Mouse (Mus musculus): ENCODE results near the gene Ttc21a. TPM values are rescaled to one million over a fixed set of nuclear protein-coding genes. Genes with fewer than 3 reads are reported as not detected.

The Ttc21a gene
- 0.04 and 0.15 TPM in 2 replicates for polyA plus RNA-seq (2015; fragmentation: Nextera tagmentation; extraction: Ambion mirVana)

DNA sequence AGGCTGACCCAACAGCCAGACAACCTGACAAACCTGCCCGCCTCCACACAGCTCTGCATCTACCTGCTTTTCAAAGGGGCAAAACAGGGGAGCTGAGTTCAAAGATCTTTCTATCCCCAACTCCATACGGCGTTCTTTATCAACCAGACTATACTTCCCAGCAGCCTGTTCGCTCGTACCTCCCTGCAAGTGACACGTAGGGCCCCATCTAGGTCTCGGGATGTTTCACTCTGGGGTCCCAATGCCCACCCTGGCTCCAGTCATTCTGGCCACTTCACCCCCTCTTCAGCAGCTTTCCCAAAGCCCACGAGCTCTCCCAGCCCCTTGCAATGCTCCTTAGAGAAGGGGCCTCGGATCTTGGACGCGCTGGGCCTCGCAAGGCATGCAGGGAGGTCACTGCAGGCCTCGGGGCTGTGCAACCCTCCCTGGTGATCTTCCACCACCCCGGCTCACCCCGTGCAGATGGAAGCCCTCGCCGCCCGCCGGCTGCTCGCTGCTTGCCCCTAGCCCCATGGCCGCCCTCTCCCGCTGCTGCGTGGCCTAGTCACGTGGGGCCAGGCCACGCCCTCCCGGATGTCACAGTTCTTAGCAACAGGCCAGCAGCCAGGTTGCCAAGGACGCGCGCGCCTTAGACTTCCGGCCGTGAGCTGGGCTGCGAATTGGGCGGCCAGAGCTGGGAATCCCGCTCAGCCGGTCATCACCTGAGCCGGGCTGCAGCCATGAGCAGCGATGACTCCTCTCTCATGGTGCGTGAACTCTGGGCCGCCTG lies at the start of gene Ttc21a, which contains the start of gene Gorasp1:
Gene Ttc21a (plus strand): TSS at position 602 of the 769 bp plus-strand sequence.
Gene Gorasp1 (minus strand): TSS at position 561 of the 769 bp plus-strand sequence.
- WGBS, result 4% methylated on average over 40 of the region's 40 CpGs
- Histone ChIP-seq H3K27me3 (ENCODE audit: control insufficient read depth, insufficient read depth, low read length) (no peaks in the 10 kb centered on the region), H3K9me3 (replicated peaks; ENCODE audit: control insufficient read depth, low read length) (no peaks in the 10 kb centered on the region), H3K4me1 (ENCODE audit: control insufficient read depth, insufficient read depth, low read length) (peaks cover 11% of the 10 kb centered on the region; the same call in 1 of the 2 replicates), H3K9ac (ENCODE audit: low read length) (peak within 1 kb of the TSS; percentile 96), H3K4me2 (ENCODE audit: low read depth, low read length) (peak within 1 kb of the TSS; percentile 80), H3K4me3 (replicated peaks; ENCODE audit: low read length) (peak within 1 kb of the TSS; percentile 84), H3K27ac (ENCODE audit: low read length) (peak within 1 kb of the TSS; percentile 82), H3K36me3 (ENCODE audit: control insufficient read depth, insufficient read depth, low read length) (no peaks in the 10 kb centered on the region)
- ATAC-seq (ENCODE audit: insufficient read depth, low FRiP score), result peak; percentile 94

DNA sequence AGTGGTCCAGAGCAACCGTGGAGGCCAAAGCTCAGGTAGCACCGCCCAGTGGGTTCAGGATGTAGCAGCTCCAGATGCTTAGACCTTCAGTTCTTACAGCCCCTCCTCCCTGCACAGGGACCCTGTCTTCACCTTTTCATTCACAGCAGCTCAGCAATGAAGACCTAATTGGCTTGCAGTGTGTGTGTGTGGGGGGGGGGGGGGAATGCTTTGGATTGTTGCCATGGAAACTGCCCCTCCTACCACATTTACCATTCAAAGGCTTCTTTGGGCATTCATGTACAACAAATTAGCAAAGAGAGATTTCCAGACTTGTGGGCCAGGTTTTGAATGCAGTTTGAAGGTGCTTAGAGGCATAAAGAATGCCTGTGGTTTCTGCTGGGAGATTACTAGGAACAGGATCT lies 48.6 kb upstream of the Ttc21a start:
- H3K4me2 ChIP-seq (ENCODE audit: low read depth, low read length), result no peak overlapping the region
- H3K4me3 ChIP-seq (replicated peaks; ENCODE audit: low read length), result no peak overlapping the region
- H3K4me1 ChIP-seq (ENCODE audit: control insufficient read depth, insufficient read depth, low read length), result no peaks in the 10 kb centered on the region
- no peaks in the 10 kb centered on the region for H3K36me3 ChIP-seq (ENCODE audit: control insufficient read depth, insufficient read depth, low read length)
- H3K27ac ChIP-seq (ENCODE audit: low read length), result no peak overlapping the region
- no peaks in the 10 kb centered on the region for H3K9me3 ChIP-seq (replicated peaks; ENCODE audit: control insufficient read depth, low read length)
- no peak overlapping the region for H3K9ac ChIP-seq (ENCODE audit: low read length)
- WGBS, result 67% methylated on average over 2 of the region's 2 CpGs
- no peak for ATAC-seq (ENCODE audit: insufficient read depth, low FRiP score)
- H3K27me3 ChIP-seq (ENCODE audit: control insufficient read depth, insufficient read depth, low read length), result no peaks in the 10 kb centered on the region

DNA sequence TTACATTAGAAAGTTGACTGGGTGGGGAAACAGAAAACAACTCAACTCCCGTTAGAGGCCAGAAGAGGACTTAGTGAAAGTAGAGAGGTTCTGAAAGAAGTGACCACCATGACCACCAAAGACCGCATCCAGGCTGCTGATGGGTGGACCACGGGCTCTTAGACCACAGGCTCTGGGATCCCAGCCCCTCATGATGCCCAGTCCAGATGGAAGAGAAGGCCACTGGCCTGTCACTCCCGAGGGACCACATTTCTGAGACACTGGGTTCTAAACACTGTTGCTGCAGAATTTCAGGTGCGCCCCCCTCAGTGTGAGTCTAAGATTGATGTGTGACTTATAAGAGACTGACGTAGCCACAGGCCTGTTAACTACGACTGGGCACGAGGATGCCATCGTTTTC lies 48.0 kb upstream of the Ttc21a start:
- peaks cover 5% of the 10 kb centered on the region for H3K4me1 ChIP-seq (ENCODE audit: control insufficient read depth, insufficient read depth, low read length)
- H3K27ac ChIP-seq (ENCODE audit: low read length), result no peak overlapping the region
- ATAC-seq (ENCODE audit: insufficient read depth, low FRiP score), result no peak
- no peak overlapping the region for H3K9ac ChIP-seq (ENCODE audit: low read length)
- H3K27me3 ChIP-seq (ENCODE audit: control insufficient read depth, insufficient read depth, low read length), result no peaks in the 10 kb centered on the region
- no peaks in the 10 kb centered on the region for H3K9me3 ChIP-seq (replicated peaks; ENCODE audit: control insufficient read depth, low read length)
- H3K4me2 ChIP-seq (ENCODE audit: low read depth, low read length), result no peak overlapping the region
- no peaks in the 10 kb centered on the region for H3K36me3 ChIP-seq (ENCODE audit: control insufficient read depth, insufficient read depth, low read length)
- WGBS, result 84% methylated on average over 9 of the region's 9 CpGs
- no peak overlapping the region for H3K4me3 ChIP-seq (replicated peaks; ENCODE audit: low read length)

DNA sequence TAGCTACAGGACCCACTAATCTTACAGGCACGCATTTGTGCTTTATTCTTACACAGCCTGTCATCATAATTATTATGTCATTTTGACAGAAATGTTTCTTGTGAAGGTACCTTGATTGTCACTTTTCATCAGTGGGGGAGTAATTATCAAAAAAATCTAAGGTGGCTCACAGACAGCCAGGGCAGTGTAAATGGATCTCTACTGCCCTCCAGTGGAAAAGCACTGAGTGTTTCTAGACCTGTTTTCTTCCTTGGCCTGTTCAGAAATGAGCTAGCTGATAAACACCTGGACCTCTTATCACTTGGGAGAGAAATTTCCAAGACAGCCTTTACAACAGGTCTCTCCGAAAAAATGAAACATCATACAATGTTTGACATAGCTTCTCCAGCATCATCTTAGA lies 46.7 kb upstream of the Ttc21a start:
- ATAC-seq (ENCODE audit: insufficient read depth, low FRiP score), result no peak
- Histone ChIP-seq H3K9ac (ENCODE audit: low read length) (no peak overlapping the region), H3K4me1 (ENCODE audit: control insufficient read depth, insufficient read depth, low read length) (peaks cover 8% of the 10 kb centered on the region), H3K4me2 (ENCODE audit: low read depth, low read length) (no peak overlapping the region), H3K9me3 (replicated peaks; ENCODE audit: control insufficient read depth, low read length) (no peaks in the 10 kb centered on the region), H3K36me3 (ENCODE audit: control insufficient read depth, insufficient read depth, low read length) (no peaks in the 10 kb centered on the region), H3K4me3 (replicated peaks; ENCODE audit: low read length) (no peak overlapping the region), H3K27ac (ENCODE audit: low read length) (no peak overlapping the region), H3K27me3 (ENCODE audit: control insufficient read depth, insufficient read depth, low read length) (no peaks in the 10 kb centered on the region)
- 43% methylated on average over 2 of the region's 2 CpGs for WGBS

DNA sequence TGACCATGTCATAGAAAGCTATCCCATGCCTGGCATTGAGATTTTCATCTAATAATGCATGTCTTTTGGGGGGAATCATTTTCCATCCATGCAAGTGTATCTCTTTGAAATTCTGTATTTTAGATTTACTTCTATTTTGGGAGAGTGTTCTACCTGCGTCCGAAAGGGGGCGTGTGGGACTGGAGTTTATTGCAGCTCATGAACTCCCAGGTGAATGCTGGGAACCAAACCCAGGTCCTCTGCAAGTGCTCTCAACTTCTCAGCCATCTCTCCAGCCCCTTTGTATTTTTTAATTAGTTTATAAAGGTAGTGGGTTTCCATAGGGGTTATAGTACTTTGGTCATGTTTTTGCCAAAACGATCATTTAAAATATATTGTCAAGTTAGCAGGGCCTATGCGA lies 43.5 kb upstream of the Ttc21a start:
- Histone ChIP-seq H3K9me3 (replicated peaks; ENCODE audit: control insufficient read depth, low read length) (no peaks in the 10 kb centered on the region), H3K4me1 (ENCODE audit: control insufficient read depth, insufficient read depth, low read length) (peaks cover 14% of the 10 kb centered on the region), H3K27me3 (ENCODE audit: control insufficient read depth, insufficient read depth, low read length) (no peaks in the 10 kb centered on the region), H3K9ac (ENCODE audit: low read length) (no peak overlapping the region), H3K36me3 (ENCODE audit: control insufficient read depth, insufficient read depth, low read length) (no peaks in the 10 kb centered on the region), H3K27ac (ENCODE audit: low read length) (no peak overlapping the region), H3K4me2 (ENCODE audit: low read depth, low read length) (peak overlapping the region; percentile 78; the same call in 1 of the 2 replicates), H3K4me3 (replicated peaks; ENCODE audit: low read length) (no peak overlapping the region)
- 87% methylated on average over 5 of the region's 5 CpGs for WGBS
- ATAC-seq (ENCODE audit: insufficient read depth, low FRiP score), result no peak

DNA sequence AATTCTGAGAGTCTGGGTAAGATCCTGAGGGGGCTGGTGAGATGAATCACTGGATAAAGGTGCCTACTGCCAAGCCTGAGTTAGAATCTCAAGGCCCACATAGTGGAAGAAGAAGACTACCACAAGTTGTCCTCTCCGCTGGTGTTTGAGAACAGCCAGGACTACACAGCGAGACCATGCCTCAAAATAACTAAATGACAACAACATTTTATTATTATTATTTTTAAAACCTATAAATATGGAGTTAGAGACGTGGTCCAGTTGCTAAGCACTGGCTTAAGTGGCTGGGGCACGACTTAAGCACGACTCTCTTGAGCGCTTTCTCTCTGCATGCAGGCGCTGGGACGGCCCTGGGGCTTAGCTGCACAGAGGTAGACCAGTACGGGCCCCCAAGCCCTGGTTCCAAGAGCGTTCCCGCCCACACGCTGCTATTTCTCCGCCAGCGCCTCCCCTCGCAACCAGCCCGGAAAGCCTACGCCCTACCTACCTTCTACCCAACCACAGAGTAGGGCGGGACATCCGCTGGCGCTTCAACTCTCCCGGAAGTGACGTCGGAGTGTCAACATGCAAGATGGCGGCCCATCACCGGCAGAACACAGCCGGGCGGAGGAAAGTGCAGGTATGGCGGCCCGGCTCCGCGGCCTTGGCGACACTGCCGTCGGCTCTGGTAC lies 42.9 kb upstream of the Ttc21a start, which contains the start of gene Wdr48:
Gene Wdr48 (plus strand): TSS at position 540 of the 671 bp plus-strand sequence.
- ATAC-seq (ENCODE audit: insufficient read depth, low FRiP score), result peak; percentile 99
- peak within 1 kb of the TSS; percentile 87 for H3K4me3 ChIP-seq (replicated peaks; ENCODE audit: low read length)
- no peaks in the 10 kb centered on the region for H3K27me3 ChIP-seq (ENCODE audit: control insufficient read depth, insufficient read depth, low read length)
- peak within 1 kb of the TSS; percentile 84 for H3K27ac ChIP-seq (ENCODE audit: low read length)
- H3K4me1 ChIP-seq (ENCODE audit: control insufficient read depth, insufficient read depth, low read length), result peaks cover 14% of the 10 kb centered on the region
- H3K36me3 ChIP-seq (ENCODE audit: control insufficient read depth, insufficient read depth, low read length), result no peaks in the 10 kb centered on the region
- peak within 1 kb of the TSS; percentile 85 for H3K4me2 ChIP-seq (ENCODE audit: low read depth, low read length)
- 4% methylated on average over 34 of the region's 34 CpGs for WGBS
- H3K9ac ChIP-seq (ENCODE audit: low read length), result peak within 1 kb of the TSS; percentile 90
- no peaks in the 10 kb centered on the region for H3K9me3 ChIP-seq (replicated peaks; ENCODE audit: control insufficient read depth, low read length)

DNA sequence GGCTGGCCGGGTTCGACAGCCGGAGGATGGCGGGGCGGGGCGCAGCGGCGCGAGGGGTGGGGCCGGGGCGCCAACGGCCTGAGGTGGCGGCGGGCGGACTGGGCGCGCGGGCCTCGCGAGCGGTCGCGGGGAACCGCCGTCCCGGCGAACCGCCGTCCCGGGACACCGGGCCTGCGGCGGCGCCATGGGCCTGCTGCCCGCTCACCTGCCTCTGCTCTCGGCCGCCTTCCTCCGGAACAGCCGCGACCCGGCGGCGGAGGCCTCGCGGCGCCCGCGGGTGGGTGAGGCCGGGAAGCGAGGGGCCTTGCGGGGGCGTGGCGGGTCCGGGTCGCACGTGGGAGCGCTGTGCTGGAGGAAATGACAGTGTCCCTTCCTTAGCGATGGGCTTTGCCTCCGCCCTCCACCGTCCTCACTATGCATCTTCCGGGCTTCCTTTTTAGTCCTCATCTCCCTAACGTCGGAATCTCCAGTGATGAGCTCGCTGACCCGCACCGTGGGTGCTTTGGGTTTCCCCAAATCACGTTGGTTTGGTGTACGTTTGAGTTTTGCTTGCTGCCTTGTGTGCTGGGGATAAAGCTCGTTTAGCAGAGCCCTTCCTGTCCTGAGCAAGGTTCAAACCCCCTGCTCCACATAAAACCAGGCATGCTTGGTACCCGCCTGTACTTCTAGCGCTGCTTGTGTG lies 42.2 kb upstream of the Ttc21a start:
- WGBS, result under 1% methylated on average over 40 of the region's 71 CpGs
- no peaks in the 10 kb centered on the region for H3K9me3 ChIP-seq (replicated peaks; ENCODE audit: control insufficient read depth, low read length)
- H3K4me2 ChIP-seq (ENCODE audit: low read depth, low read length), result peak overlapping the region; percentile 85
- H3K27ac ChIP-seq (ENCODE audit: low read length), result peak overlapping the region; percentile 79
- peak overlapping the region; percentile 90 for H3K9ac ChIP-seq (ENCODE audit: low read length)
- H3K36me3 ChIP-seq (ENCODE audit: control insufficient read depth, insufficient read depth, low read length), result 0 out of 2 replicates have a peak, but pooled peaks cover 2% of the 10 kb centered on the region
- H3K4me3 ChIP-seq (replicated peaks; ENCODE audit: low read length), result peak overlapping the region; percentile 87
- H3K4me1 ChIP-seq (ENCODE audit: control insufficient read depth, insufficient read depth, low read length), result peaks cover 14% of the 10 kb centered on the region
- no peaks in the 10 kb centered on the region for H3K27me3 ChIP-seq (ENCODE audit: control insufficient read depth, insufficient read depth, low read length)
- ATAC-seq (ENCODE audit: insufficient read depth, low FRiP score), result peak; percentile 75

DNA sequence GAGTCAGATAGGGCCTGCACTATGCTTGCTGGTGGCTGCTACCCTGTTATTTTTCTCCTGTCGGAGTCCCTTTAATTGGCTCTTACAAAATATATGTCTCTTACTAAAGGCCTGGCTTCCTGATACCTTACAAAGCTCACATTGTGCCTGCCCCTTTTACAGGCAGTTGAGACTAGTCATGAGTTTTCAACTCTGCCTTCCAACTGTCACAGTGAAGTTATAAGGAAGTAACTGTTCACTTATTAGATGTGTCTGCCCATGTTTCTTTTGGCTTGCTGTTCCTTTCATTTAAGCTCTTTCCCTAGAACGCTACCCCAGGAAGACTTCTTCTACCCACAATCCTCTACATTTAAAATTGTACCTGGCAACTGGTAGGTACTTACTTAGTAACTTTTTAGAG lies 38.0 kb upstream of the Ttc21a start:
- H3K4me2 ChIP-seq (ENCODE audit: low read depth, low read length), result no peak overlapping the region
- 0 out of 2 replicates have a peak, but pooled peaks cover 4% of the 10 kb centered on the region for H3K36me3 ChIP-seq (ENCODE audit: control insufficient read depth, insufficient read depth, low read length)
- no peak for ATAC-seq (ENCODE audit: insufficient read depth, low FRiP score)
- H3K27ac ChIP-seq (ENCODE audit: low read length), result no peak overlapping the region
- H3K4me3 ChIP-seq (replicated peaks; ENCODE audit: low read length), result no peak overlapping the region
- H3K9me3 ChIP-seq (replicated peaks; ENCODE audit: control insufficient read depth, low read length), result no peaks in the 10 kb centered on the region
- no peak overlapping the region for H3K9ac ChIP-seq (ENCODE audit: low read length)
- H3K27me3 ChIP-seq (ENCODE audit: control insufficient read depth, insufficient read depth, low read length), result no peaks in the 10 kb centered on the region
- 91% methylated on average over 2 of the region's 2 CpGs for WGBS
- peaks cover 9% of the 10 kb centered on the region for H3K4me1 ChIP-seq (ENCODE audit: control insufficient read depth, insufficient read depth, low read length)
